Mouse (Mus musculus) gastrocnemius, postnatal 36 days (tissue): ENCODE measurements around the gene Ncbp2. TPM values are rescaled to one million over a fixed set of nuclear protein-coding genes. Genes with fewer than 3 reads are reported as not detected.
"Not testable (repeated sequence)": the region's sequence is repeated elsewhere in the genome, so short reads cannot be mapped to it uniquely, and the experiment has no call there.

ENCODE experiments used
- DNase-seq, 2 experiments: peaks; one replicate each; pipeline ENCODE4 v3.0.0; 2022
- intact Hi-C: fragments of 180-260 bp; cut with DNase I; formaldehyde crosslinking; loops from one replicate; pipeline ENCODE4 v1.15.1; 2025
- total RNA-seq, 2 experiments: library from RNA; stranded (reverse); gene quantifications; 2 replicates each; pipeline ENCODE4 v1.2.3; 2021

Gene Ncbp2
- total RNA-seq, 2 experiments from 2014 or later = 11.3 to 11.9 TPM

DNA sequence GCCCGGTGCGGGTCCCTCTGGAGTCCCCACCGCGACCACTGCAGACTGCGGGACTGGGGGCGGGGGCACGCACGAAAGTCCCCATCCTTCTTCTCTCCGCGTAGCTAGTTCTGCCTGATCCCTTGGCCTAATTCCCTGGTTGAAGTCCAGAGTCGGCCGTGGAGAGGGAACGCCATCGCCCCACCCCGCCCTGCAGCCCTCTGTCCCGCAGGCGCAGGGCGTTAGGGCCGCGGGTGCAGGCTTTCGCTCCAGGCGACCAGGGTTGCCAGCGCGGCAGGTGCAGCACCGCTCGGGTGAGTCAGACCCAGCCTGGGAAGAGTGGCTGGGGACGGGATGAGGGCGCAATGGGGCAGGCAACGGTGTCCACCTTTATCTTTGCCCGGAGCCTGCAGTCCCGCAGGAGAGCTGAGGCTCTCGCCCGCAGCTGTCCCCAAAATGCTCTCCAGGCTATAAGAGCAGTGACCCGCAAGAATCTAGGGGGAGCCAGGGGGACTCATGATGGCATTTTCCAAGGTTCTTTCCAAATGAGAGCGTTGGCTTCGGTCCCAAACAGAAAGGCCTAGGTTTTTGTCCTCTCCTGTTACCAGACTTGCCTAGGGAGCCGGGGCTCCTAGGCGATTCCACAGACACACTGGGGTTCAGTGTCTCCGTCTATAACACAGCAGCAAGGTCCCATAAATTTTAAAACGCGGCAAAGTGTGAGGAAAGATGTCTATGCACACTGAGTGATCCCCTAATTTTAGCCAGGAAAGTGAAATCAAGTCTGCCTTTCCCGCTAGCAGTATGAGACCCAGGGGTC is 14.4 kb upstream of the Ncbp2 start, which contains the start of gene Pigz:
Gene Pigz (plus strand): TSS at position 101 of the 799 bp plus-strand sequence.
- intact Hi-C loops = no loop called here
- peak; percentile 57 for DNase-seq

DNA sequence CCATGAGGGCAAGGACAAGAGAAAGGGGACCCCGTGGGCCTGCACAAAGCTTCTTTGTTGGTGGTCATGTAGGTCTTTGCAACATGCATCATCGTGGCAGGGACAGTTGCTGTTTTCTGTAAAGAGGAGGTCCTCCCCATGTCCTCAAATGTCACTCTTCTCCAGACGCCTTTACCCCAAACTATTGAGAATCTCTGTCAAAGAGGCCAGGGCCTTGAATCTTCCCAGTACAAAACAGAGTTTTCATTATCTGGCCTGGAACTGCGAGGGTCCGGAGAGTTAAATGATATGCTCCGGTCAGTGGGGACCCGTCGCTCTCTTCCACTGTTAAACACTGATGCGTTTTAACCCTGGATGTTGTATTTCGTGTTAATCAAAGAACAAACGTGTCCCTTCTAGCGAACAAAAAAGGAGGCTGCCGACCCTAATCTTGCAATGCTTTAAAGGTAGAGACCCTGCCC is 13.7 kb upstream of the Ncbp2 start:
- DNase-seq = no peak
- intact Hi-C loops = no loop called here

DNA sequence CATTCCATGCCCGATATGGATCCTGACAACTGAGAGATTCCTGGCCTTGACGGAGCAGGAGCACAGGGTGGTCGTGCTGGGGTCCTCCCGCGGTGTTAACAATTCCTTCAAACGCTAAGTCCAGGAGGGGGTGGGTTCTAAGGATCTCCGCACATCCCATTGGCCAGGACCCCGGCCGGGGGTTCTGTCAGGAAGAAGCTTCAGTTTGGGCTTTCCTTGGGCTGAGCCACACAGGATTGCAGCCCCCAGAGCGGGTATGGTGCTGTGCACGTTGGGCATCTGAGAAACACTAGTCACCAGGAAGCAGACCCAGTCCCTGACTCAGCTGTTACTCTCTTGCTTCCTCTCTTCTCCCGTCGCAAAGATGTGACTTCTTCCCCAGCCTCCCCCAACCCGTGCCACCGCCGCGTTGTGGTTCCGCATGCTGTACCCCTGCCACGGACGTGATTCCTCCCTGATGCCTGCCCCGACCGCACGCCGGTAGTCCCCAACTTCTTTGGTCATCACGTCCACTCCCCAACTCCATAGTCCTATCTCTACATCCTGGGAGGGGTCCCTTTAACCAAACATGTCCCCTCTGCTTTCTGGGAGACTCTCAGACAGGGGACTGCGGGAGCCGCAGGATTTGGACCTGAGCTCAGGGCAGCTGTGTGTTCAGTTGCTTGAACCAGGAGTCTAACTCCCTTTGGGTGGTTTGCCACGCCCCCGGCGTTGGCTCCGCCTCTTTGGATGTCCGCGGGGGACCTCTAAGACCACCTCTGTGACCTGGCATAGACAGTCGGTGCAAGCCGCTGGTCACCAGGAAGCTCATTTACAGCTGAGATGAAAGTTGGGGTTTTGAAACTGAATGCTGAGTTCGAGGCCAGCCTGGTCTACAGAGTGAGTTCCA is 13.0 kb upstream of the Ncbp2 start:
- intact Hi-C loops = no loop called here
- DNase-seq = no peak

DNA sequence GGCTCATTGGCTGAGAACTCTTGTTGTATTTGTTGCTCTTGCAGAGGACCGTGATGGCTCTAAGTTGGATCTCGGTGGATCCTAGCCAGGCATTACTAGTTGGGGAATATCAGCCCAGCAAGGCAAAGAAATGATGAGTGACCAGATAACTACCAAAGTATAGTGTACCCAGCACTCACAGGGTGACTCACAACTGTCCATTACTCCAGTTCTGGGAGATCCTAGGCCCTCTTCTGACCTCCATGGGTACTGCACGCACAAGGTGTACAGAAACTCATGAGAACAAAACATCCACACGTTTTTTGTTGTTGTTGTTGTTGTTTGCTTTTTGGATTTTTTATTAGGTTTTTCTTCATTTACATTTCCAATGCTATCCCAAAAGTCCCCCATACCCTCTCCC is 11.7 kb upstream of the Ncbp2 start:
- no peak for DNase-seq
- intact Hi-C loops = no loop called here

DNA sequence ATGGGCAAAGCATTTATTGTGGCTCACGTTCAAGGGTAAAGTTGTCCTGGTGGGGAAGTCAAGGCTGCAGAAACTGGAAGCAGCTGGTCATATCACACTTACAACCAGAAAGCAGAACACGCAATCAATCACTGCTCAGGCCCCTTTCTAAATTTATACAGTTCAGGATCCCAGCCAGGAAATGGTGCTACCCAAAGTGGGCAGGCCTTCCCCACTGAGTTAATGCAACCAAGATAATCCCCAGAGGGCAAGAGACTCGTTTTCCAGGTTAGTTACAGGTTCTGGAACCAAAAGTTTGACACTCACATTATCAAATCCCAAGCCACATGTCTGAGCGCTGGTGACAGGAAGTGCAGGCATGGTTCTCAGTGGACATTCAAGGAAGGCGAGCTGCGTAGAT is 9.5 kb upstream of the Ncbp2 start:
- DNase-seq = no peak
- intact Hi-C loops = no loop called here

DNA sequence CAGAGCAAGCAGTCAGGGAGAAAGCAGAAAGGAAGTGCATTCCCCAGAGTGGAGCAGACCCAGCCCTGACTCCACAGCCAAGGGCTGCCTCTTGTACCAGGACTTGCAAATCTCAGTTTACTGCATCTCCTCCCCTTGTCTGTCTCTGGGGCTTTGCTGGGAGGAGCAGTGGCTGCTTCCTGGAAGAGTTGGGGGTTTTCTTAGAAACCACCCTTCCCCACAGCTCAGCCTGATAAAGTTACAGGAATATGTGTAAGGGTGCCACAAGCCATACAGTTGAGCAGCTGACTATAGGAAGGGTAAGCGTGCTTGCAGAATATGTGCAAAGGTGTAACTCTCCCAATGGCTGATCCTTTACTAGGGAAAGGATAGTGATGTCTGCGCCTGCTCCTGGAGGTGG is 7.7 kb upstream of the Ncbp2 start:
- intact Hi-C loops = no loop called here
- no peak for DNase-seq

DNA sequence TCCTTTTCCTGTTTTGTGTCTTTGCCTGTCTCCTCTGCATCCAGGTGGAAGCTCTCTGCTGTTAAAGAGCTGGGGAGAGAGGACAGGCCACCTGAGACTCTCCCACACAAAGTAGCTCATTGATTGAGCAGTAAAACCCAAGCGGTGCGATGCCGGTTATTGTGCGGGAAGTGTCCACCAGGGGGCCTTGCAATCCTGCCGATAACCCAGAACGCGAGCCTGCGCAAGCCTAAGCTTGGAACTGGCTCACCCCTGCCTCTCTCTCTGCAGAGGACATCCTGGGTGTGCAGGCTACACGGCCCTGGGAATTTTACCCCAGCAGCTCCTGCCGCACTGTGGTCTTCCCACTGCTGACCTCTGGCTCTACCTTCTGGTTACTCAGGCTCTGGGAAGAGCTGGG is 4.3 kb upstream of the Ncbp2 start:
- DNase-seq = peak; percentile 57 to 66
- intact Hi-C loops = no loop called here

DNA sequence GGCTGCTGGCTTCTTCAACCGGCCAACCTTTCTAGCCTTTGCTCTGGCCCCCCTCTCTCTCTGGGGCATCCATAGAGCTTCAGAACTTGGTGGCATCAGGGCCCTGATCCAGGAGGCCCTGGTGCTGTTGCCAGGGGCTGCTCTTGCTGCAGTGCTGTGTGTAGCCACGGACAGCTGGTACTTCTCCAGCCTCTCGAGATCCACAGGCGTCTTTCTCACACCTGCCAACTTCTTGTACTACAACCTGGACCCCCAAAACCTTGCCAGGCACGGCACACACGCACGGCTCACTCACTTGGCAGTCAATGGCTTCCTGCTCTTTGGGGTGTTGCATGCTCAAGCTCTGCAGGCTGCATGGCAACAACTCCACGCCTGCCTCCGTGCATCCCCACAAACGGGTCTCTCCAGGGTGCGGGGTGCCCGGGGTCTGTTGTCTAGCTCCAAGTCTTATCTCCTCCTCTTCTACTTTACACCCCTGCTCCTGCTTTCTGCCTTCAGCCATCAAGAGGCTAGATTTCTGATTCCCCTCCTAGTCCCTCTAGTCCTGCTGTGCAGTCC is 3.5 kb upstream of the Ncbp2 start:
- no peak for DNase-seq
- intact Hi-C loops = no loop called here

DNA sequence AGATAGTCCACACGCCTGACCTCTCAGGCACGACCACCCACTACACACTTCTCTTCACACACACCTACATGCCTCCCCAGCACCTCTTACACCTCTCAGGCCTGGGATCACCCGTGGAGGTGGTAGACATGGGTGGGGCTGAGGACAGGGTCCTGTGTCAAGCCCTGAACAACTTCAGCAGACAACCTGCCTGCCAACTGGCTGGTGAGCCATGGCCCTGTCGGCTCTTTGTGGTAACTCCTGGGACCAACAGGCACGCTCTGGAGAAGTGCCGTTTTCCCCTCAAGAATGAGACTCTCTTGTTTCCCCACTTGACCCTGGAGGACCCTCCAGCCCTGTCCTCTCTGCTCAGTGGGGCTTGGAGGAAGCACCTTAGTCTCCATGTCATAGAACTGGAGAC is 2.9 kb upstream of the Ncbp2 start:
- DNase-seq = no peak
- intact Hi-C loops = no loop called here

DNA sequence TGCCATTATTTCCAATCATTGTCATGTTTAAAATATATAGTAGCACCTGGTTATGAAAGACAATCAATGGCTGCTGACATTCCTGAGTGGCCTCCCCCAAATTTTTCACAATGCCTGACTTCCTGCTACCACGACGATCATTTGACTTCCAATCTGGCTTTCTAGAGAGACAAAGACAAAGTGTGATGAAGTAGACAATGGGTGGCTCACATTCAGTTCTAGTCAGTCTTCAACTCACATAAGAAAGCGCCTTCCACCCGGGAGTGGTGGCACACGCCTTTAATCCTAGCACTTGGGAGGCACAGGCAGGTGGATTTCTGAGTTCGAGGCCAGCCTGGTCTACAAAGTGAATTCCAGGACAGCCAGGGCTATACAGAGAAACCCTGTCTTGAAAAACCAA is 2.3 kb upstream of the Ncbp2 start:
- intact Hi-C loops, DNase-seq: not testable (repeated sequence)

DNA sequence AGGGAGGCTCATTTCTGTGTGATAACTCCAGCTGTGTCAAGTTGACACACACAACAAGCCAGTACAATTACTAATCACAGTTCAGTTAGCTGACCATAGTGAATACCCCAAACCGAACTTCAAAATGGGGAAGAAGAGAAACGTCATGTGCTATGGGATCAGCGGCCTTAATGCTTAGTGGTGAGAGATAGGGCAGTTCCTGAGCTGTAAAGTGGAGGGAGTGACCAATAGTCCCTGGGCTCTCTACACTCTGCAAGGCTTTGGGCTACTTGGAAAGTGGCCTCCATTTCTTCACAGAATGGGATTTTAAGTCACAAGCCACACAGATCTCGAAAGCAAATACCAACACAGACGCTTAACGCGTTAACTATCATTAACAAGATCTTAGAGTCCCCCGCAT is 980 bp upstream of the Ncbp2 start:
- intact Hi-C loops = no loop called here

DNA sequence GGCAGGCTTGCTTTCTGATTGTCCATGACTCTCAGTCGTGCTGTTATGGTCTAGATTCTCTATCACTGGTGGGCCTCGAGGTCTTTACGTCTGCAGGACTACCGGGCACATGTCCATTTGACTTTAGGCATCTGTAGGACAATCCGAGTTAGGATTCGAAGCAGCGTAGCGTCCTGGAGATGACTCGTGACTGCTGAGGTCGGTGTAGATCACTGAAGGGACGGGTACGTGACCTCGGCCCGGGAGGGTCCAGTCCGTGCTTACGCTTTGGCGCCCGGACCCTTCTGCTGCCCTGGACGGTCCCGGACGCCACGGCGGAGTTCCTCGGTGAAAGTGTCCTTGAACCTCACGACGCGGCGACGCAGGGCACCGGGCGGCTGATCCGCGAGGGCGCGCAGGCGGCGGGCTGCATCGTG is 404 bp upstream of the Ncbp2 start:
- DNase-seq = no peak
- intact Hi-C loops = loop anchor here (2.0 kb wide), 1 partner anchor 55 kb away; the partner anchor contains the start of gene Senp5

More for the DNA sequence above, 980 bp upstream of the Ncbp2 start:
- DNase-seq = no peak

DNA sequence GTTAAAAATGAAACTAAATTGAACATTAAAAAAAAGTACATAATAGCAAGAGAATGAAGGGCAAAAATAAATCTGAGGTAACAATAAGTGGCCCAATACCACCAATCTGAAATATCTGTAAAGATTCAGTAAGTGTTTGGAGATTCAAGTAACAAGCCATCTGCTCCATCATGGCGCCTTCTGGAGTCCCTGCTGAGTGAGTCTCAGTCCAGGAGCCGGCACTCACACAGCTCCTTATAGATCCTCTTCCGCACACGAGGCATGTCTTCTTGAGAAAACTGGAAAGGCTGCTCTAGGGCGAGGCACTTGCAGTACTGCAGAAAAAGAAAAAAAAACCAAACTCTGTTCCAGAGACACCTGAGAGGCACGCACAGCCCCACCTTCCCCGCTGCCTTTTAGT is 14.9 kb downstream of the Ncbp2 start:
- no peak for DNase-seq
- intact Hi-C loops = no loop called here

DNA sequence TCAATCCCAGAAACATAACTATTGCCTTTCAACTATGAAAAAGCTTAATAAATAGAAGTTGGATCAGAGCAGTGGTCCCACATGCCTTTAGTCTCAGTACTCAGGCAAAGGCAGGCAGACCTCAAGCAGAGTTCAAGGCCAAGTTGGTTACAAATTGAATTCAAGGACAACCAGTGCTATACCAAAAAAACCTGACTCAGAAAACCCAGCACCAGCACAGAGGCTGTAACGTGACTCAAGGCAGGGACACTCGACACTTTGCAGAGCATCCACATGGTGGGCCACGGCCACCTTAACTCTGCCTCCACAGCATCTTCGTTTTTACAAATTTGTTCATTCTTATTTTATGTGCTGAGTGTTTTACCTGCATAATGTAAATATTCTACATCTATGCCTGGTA is 26.9 kb downstream of the Ncbp2 start:
- intact Hi-C loops = no loop called here
- DNase-seq = no peak

DNA sequence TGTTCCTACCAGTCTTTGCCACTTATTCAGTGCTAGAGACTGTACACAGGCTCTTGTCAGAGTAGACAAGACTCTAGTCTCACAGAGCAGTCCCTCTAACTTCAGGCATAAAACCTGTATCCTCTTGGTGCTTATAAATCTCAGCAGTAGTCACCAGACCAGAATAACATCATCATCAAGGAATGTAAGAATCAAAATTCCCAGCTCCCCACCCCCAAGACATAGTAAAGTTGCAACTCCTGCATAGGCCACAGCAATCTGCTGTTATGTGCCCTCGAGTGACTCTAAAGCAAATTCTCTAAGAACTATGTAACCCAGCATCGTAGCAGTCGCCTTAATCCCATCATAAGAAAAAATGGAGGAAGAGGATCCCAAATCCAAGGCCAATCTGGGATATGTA is 31.2 kb downstream of the Ncbp2 start:
- no peak for DNase-seq
- intact Hi-C loops = no loop called here

DNA sequence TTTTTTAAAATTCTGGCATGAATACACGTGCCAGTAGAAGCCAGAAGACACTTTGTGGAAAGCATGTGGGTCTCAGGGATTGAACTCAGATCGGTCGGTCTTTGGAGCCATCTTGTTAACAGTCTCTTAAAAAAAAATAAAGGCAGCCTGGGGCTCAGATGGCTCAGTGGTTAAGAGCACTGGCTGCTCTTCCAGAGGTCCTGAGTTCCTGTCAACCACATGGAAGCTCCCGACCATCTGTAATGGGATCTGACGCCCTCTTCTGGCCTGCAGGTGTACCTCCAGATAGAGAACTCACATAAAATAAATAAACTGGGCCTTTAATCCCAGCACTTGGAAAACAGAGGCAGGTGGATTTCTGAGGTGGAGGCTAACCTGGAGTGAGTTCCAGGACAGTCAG is 32.6 kb downstream of the Ncbp2 start:
- DNase-seq = no peak
- intact Hi-C loops = no loop called here

DNA sequence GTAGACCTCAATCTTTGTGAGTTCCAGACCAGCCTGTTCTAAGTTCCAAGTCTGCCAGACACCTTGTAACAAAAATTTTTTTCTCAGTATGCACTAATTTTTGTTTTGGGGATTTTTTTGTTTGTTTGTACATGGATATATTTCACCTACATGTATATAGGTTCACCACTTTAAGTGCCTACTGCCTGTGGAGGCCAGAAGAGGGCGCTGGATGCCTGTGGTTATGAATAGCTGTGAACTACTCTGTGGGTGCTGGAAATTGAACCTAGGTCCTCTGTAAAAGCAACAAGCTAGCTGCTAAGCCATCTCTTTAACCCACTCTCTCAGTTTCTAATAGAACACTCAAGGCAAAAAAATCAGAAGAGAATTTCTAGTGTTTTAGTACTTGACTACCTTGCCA is 43.7 kb downstream of the Ncbp2 start:
- no peak for DNase-seq
- intact Hi-C loops = no loop called here

DNA sequence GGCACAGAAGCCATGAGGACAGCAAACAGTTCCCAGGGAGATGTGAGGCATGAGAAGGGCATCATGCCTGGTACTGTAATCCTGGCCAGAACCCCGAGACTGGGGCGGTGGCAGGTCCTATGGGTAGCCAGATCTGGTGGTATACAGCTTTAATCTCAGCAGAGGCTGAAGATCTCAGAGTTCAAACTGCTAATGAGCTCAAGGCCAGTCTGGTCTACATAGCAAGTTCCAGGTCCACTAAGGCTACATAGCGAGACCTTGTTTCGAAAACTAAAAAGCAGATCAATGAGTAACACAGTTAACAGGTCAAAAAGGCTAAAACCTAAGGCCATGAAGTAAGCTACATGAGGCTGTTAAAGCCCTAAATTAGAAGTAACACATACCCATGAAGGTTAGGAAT is 44.9 kb downstream of the Ncbp2 start:
- DNase-seq = no peak
- intact Hi-C loops = no loop called here

DNA sequence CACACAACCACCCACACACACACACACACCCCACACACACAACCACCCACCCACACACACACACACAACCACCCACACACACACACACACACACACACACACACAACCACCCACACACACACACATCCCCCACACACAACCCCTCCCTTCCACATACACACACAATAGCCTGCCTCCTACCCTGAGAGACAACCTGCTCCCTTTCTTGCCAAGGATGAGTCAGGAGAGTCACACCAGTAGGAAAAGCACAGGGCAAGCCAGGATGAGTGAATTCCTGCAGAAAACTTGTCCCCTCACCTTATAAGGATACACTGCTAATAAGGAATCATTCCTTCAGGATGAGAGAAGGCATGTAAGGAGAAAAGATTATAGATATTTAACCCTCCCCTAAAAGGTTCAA is 45.6 kb downstream of the Ncbp2 start:
- intact Hi-C loops = no loop called here
- no peak for DNase-seq

DNA sequence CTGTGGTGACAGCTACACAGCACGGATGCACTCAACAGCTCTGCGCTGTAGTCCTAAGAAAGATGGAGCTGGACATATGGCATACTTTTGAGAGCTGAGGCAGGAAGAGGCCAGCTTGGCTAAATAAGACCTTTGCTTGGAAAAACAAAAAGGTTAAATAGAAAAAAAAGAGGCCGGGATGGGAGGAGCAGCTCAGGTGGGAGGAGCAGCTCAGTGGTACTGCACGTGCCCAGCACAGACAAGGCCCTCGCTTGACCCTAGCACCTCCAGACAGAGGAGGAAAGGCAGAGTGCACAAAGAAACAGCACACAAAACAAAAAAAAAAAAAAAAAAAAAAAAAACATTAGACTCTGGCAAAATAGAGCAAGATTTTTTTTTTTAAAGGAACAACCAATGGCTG is 48.1 kb downstream of the Ncbp2 start:
- DNase-seq = no peak
- intact Hi-C loops = no loop called here
